Mouse (Mus musculus): ENCODE data around the gene Ndufaf8. TPM values are rescaled to one million over a fixed set of nuclear protein-coding genes. Genes with fewer than 3 reads are reported as not detected.

The Ndufaf8 gene
- total RNA-seq (2014; rRNA removed) (32.9 and 64.8 TPM in 2 replicates), polyA plus RNA-seq (2015; fragmentation: Nextera tagmentation; extraction: Ambion mirVana) (56.8 and 57.0 TPM in 2 replicates)

DNA sequence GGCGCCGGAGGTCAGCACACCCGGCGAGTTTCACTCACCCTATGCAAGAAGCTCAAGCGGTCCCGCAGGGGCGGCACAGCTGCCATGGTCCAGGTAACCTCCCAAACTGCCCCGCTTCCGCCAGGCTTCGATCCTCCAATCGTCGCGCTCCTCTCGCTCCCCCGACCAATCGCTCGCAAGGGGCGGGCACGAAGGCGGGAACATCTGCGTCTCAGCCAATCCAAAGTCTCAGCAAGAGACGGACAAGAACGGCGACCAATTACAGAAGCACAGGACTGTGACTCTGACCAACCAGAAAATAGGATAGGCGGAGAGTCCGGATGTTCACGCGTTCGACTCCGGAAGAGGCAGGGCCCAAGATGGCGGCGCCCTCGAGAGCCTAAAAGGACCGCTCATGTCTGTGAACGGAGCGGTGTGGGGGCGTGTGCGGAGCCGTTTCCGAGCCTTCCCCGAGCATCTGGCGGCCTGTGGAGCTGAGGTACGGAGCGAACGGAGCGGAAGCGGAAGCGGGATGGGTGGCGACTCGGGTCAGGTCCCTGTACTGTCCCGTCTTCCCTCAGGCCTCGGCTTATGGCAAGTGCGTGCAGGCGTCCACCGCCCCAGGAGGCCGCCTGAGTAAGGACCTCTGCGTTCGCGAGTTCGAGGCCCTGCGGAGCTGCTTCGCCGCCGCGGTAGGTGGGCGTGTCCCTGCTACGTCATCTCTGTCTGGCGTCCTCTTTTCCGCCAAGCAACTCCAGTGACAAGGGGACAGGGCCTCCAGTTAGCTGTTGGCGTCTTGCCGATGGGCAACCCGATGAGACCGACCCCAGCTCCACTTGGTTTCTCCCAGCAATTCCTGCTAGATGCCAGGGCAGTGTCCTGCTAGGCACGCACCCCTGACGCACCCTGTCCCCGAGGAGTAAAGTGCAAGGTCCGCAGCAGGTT lies at the start of gene Ndufaf8, which contains the start of gene Tepsin:
Ndufaf8 (plus strand) TSS at position 341 of the 924 bp plus-strand sequence.
Tepsin (minus strand) TSS at position 144 of the 924 bp plus-strand sequence.
- TF ChIP-seq CTCF (IDR thresholded peaks at IDR 0.05), result peak; percentile 1; the same call in 1 of the 2 replicates
- Histone ChIP-seq H3K4me1 (ENCODE audit: insufficient read depth, low read length) (peaks cover 13% of the 10 kb centered on the region; the same call in 1 of the 2 replicates), H3K9me3 (ENCODE audit: low read length) (no peaks in the 10 kb centered on the region), H3K4me3 (ENCODE audit: low read depth, low read length) (peak within 1 kb of the TSS; percentile 72), H3K4me2 (ENCODE audit: low read depth, low read length, poor library complexity, severe bottlenecking) (peak within 1 kb of the TSS; percentile 96), H3K27me3 (ENCODE audit: insufficient read depth, low read length) (no peaks in the 10 kb centered on the region), H3K9ac (replicated peaks; ENCODE audit: low read length, poor library complexity, severe bottlenecking) (peak within 1 kb of the TSS; percentile 80), H3K36me3 (ENCODE audit: insufficient read depth, low read length) (peaks cover 20% of the 10 kb centered on the region), H3K27ac (ENCODE audit: low read depth, low read length) (peak within 1 kb of the TSS; percentile 89)
- ATAC-seq (ENCODE audit: low FRiP score) (peak; percentile 97), DNase-seq (ENCODE audit: low spot score) (peak; percentile 98)
- WGBS, result under 1% methylated on average over 77 of the region's 77 CpGs

DNA sequence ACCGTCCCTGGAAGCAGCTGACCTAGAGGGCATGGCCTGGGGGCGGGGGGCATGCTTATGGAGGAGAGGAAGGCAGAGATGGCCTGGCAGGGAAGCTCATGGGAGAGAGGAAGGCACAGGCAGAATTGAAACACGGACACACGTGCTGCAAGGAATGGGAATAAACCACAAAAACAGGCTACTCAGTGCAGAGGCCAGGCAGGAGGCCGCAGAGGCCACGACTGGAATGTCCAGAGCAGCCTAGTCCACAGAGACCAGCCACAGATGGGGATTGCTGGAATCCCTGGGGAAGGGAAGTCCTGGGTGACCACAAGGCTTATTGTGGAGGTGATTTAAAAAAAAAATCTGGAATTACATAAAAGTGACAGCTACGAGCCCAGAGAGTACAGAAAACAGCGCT lies 49.7 kb upstream of the Ndufaf8 start:
- Histone ChIP-seq H3K9ac (replicated peaks; ENCODE audit: low read length, poor library complexity, severe bottlenecking) (no peak overlapping the region), H3K4me3 (ENCODE audit: low read depth, low read length) (no peak overlapping the region), H3K9me3 (ENCODE audit: low read length) (no peaks in the 10 kb centered on the region), H3K4me1 (ENCODE audit: insufficient read depth, low read length) (peaks cover 38% of the 10 kb centered on the region), H3K4me2 (ENCODE audit: low read depth, low read length, poor library complexity, severe bottlenecking) (peak overlapping the region; percentile 94; the same call in 1 of the 2 replicates), H3K27ac (ENCODE audit: low read depth, low read length) (no peak overlapping the region), H3K36me3 (ENCODE audit: insufficient read depth, low read length) (no peaks in the 10 kb centered on the region), H3K27me3 (ENCODE audit: insufficient read depth, low read length) (no peaks in the 10 kb centered on the region)
- DNase-seq (ENCODE audit: low spot score) (no peak), ATAC-seq (ENCODE audit: low FRiP score) (no peak)
- no peak for TF ChIP-seq CTCF (IDR thresholded peaks at IDR 0.05)
- WGBS, result 83% methylated on average over 8 of the region's 8 CpGs

DNA sequence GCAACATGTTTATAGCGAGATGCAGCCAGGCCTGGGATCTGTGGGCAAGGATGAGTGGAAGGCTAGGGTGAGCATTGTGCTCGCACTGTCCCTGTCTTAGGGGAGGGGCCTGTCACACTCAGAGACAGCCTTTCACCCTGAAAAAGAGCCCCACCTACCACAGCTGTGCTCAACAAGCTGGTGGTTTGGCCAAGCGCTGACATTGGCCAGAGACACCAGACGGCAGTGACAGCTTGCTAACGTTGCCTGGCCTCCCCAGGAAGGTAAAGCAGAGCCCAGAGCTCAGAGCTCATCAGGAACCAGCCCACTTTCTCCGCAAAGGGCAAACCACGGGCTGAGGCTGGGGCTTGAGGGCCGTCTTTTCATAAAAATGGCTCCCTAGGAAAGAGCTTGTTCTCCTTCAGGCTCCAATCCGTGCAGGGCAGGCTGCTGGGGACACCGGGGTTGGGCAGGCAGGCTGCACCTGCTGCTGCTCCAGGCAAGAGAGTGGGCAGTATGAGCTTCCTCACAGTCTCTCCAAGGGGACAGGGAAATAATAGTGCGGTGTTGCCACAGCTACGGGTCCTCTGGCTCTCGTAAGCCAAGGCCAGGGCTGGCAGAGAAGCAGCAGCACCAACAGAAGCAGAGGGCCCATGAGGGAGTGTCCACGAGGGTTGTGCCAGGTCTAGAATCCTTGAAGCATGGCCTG lies 47.5 kb upstream of the Ndufaf8 start:
- H3K9ac ChIP-seq (replicated peaks; ENCODE audit: low read length, poor library complexity, severe bottlenecking), result peak overlapping the region; percentile 29; the same call in 1 of the 2 replicates
- peak overlapping the region; percentile 32; the same call in 1 of the 2 replicates for H3K27ac ChIP-seq (ENCODE audit: low read depth, low read length)
- 40% methylated on average over 14 of the region's 14 CpGs for WGBS

DNA sequence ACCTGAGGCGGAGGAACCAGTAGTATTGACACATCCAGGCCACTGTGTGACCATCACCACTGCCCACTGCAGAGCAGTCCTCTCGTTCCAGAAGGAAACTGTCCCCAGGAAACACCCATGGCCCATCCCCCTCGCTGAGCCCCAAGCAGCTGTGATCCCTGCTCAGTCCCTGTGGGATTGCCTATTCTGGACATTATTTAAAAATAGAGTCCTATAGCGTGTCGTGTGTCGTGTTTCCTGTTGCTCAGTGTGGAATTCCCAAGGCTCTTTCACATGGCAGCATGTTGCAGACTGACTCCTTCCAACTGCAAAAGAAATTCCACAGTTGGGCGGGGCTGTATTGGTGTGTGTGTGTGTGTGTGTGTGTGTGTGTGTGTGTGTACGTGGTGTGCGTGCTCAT lies 46.5 kb upstream of the Ndufaf8 start:
- Histone ChIP-seq H3K4me1 (ENCODE audit: insufficient read depth, low read length) (peaks cover 21% of the 10 kb centered on the region), H3K36me3 (ENCODE audit: insufficient read depth, low read length) (no peaks in the 10 kb centered on the region), H3K4me3 (ENCODE audit: low read depth, low read length) (no peak overlapping the region), H3K9me3 (ENCODE audit: low read length) (no peaks in the 10 kb centered on the region), H3K27me3 (ENCODE audit: insufficient read depth, low read length) (no peaks in the 10 kb centered on the region), H3K4me2 (ENCODE audit: low read depth, low read length, poor library complexity, severe bottlenecking) (no peak overlapping the region), H3K27ac (ENCODE audit: low read depth, low read length) (no peak overlapping the region), H3K9ac (replicated peaks; ENCODE audit: low read length, poor library complexity, severe bottlenecking) (no peak overlapping the region)
- ATAC-seq (ENCODE audit: low FRiP score), result no peak
- no peak for DNase-seq (ENCODE audit: low spot score)
- WGBS, result 76% methylated on average over 9 of the region's 9 CpGs
- no peak for TF ChIP-seq CTCF (IDR thresholded peaks at IDR 0.05)

More for the DNA sequence above, 47.5 kb upstream of the Ndufaf8 start:
- H3K4me2 ChIP-seq (ENCODE audit: low read depth, low read length, poor library complexity, severe bottlenecking), result no peak overlapping the region
- H3K36me3 ChIP-seq (ENCODE audit: insufficient read depth, low read length), result no peaks in the 10 kb centered on the region
- H3K4me1 ChIP-seq (ENCODE audit: insufficient read depth, low read length), result peaks cover 21% of the 10 kb centered on the region
- ATAC-seq (ENCODE audit: low FRiP score) (peak; percentile 29; the same call in 1 of the 2 replicates), DNase-seq (ENCODE audit: low spot score) (peak; percentile 86)
- TF ChIP-seq CTCF (IDR thresholded peaks at IDR 0.05), result no peak
- H3K4me3 ChIP-seq (ENCODE audit: low read depth, low read length), result no peak overlapping the region
- no peaks in the 10 kb centered on the region for H3K9me3 ChIP-seq (ENCODE audit: low read length)
- no peaks in the 10 kb centered on the region for H3K27me3 ChIP-seq (ENCODE audit: insufficient read depth, low read length)

DNA sequence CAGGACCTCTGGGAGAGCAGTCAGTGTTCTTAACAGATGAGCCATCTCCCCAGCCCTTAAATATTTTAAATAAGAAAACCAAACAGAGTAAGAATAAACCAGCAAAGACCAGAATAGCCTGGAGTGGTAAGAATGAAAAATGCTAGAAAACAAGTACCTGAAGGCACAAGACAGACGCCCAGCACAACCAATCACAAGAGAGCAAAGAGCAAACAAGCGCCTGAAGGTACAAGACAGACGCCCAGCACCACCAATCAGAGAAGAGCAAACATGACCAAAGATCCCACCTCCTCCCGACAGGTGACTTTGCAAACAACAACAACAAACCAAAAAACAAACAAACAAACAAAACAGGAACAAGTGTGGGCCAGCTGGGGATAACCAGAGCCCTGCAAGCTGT lies 44.9 kb upstream of the Ndufaf8 start:
- no peak overlapping the region for H3K27ac ChIP-seq (ENCODE audit: low read depth, low read length)
- no peak for ATAC-seq (ENCODE audit: low FRiP score)
- H3K4me2 ChIP-seq (ENCODE audit: low read depth, low read length, poor library complexity, severe bottlenecking), result no peak overlapping the region
- no peak for DNase-seq (ENCODE audit: low spot score)
- WGBS, result 82% methylated on average over 4 of the region's 4 CpGs
- H3K4me1 ChIP-seq (ENCODE audit: insufficient read depth, low read length), result peaks cover 7% of the 10 kb centered on the region
- no peak for TF ChIP-seq CTCF (IDR thresholded peaks at IDR 0.05)
- H3K9ac ChIP-seq (replicated peaks; ENCODE audit: low read length, poor library complexity, severe bottlenecking), result no peak overlapping the region
- H3K4me3 ChIP-seq (ENCODE audit: low read depth, low read length), result no peak overlapping the region
- no peaks in the 10 kb centered on the region for H3K27me3 ChIP-seq (ENCODE audit: insufficient read depth, low read length)
- no peaks in the 10 kb centered on the region for H3K9me3 ChIP-seq (ENCODE audit: low read length)
- H3K36me3 ChIP-seq (ENCODE audit: insufficient read depth, low read length), result no peaks in the 10 kb centered on the region

Data from midbrain, postnatal 0 days (tissue).